Mouse (Mus musculus): ENCODE results near the gene Slmap.

DNA sequence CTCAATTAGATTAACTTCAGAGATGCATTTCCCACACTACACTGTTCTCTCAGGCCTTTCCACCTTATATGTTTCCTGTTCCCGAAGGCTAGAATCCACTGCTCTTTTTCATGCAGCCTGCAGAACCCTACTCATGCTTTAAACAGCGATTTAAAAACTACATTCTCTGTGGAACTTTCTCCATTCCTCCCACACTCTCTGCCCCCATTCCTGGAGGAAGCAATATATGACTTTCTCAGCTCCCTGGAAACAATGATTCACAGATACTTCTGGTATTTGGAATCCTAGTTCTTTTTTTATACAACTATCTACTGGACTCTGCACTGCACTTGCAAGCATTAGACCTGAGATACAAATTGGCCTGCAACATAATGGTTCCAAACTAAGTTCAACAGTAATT is 11.6 kb downstream of the Slmap start:
- TF ChIP-seq POLR2A (IDR thresholded peaks at IDR 0.05; ENCODE audit: extremely low read depth, insufficient read depth, low read length): no peak
- no peak for TF ChIP-seq CTCF (IDR thresholded peaks at IDR 0.05; ENCODE audit: extremely low read depth, insufficient read depth, low read length)

All from cortical plate, adult 2 months (tissue).